Mouse (Mus musculus) limb, embryonic 11.5 days (tissue): Measurements from ENCODE around the gene Ralgds. TPM values are rescaled to one million over a fixed set of nuclear protein-coding genes. Genes with fewer than 3 reads are reported as not detected.
A peak's percentile ranks its signal among the peaks of the same experiment; 100 is the strongest.

ENCODE experiments used
- ATAC-seq: fragments of 200-750 bp; cut with Nextera tagmentation; 2 replicates; pipeline ENCODE4 v1.8.0; 2017; ENCODE audit warnings: low read depth; ENCODE audit not compliant: insufficient number of reproducible peaks, low FRiP score, low TSS enrichment
- DNase-seq: peaks from one replicate; pipeline ENCODE4 v3.0.0-alpha.2; 2015; ENCODE audit warnings: low spot score
- H3K27ac ChIP-seq: fragments of 300-500 bp; sonication (generic); replicated peaks from 2 replicates; pipeline ENCODE4 v1.5.1; 2014; ENCODE audit warnings: low read depth, mild to moderate bottlenecking, low read length
- H3K27me3 ChIP-seq: fragments of 300-500 bp; sonication (generic); 2 replicates; pipeline ENCODE4 v1.6.1; 2014; ENCODE audit warnings: mild to moderate bottlenecking, low read length, mixed read lengths; ENCODE audit not compliant: control insufficient read depth, insufficient read depth
- H3K36me3 ChIP-seq: fragments of 300-500 bp; sonication (generic); 2 replicates; pipeline ENCODE4 v1.6.1; 2014; ENCODE audit warnings: mild to moderate bottlenecking, low read length, moderate library complexity, mixed read lengths; ENCODE audit not compliant: control insufficient read depth, insufficient read depth
- H3K4me1 ChIP-seq: fragments of 300-500 bp; sonication (generic); 2 replicates; pipeline ENCODE4 v1.6.1; 2014; ENCODE audit warnings: low read length, mixed read lengths; ENCODE audit not compliant: control insufficient read depth, insufficient read depth
- H3K4me2 ChIP-seq: fragments of 300-500 bp; sonication (generic); 2 replicates; pipeline ENCODE4 v1.6.1; 2014; ENCODE audit warnings: low read depth, mild to moderate bottlenecking, moderate library complexity; ENCODE audit not compliant: severe bottlenecking
- H3K4me3 ChIP-seq: fragments of 300-500 bp; sonication (generic); 2 replicates; pipeline ENCODE4 v1.5.1; 2014; ENCODE audit warnings: low read depth, low read length
- H3K9ac ChIP-seq: fragments of 300-500 bp; sonication (generic); 2 replicates; pipeline ENCODE4 v1.6.1; 2014; ENCODE audit warnings: mild to moderate bottlenecking, low read length
- H3K9me3 ChIP-seq: fragments of 300-500 bp; sonication (generic); 2 replicates; pipeline ENCODE4 v1.6.1; 2016; ENCODE audit warnings: low read length; ENCODE audit not compliant: control insufficient read depth
- WGBS: fragments of 180-500 bp; shearing (Covaris S2); extraction: QIAGEN DNeasy Blood & Tissue Kit; methylation state at CpG from one replicate; pipeline ENCODE4 v1.1.7; 2014; 5-methylcytosine and 5-hydroxymethylcytosine counted together
- polyA plus RNA-seq: library from polyadenylated mRNA; unstranded; fragments of >200 nt; fragmentation: Nextera tagmentation; extraction: Ambion mirVana; gene quantifications from 2 replicates; pipeline ENCODE4 v1.2.1, GENCODE M21; 2014

The Ralgds gene
- polyA plus RNA-seq, 1 experiment from 2014 or later: 37.3 TPM

DNA sequence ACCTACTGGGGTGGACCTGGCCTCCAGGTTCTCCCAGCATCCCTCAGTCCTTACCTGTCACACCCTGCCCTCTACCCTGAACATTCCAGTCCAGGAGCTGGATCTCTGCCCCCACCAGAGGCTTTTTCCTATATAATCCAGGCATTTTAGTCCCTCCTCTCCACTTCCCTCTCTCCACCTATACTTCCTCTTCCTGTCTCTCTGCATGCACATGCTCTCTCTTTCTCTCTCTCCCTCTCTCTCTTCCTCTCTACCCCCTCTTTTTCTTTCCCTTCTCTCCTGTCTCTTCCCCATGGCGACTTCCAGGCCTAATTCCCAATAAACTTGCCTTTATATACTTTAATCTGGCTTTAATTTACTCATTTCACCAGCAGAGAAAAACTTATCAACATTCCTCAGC, 75.6 kb downstream of the Ralgds start:
- H3K4me2 ChIP-seq: no peak overlapping the region
- no peak for ATAC-seq
- no peaks in the 10 kb centered on the region for H3K27me3 ChIP-seq
- H3K4me3 ChIP-seq: no peak overlapping the region
- no peaks in the 10 kb centered on the region for H3K9me3 ChIP-seq
- DNase-seq: no peak
- H3K9ac ChIP-seq: no peak overlapping the region
- 19% methylated on average over 1 of the region's 1 CpGs for WGBS
- H3K36me3 ChIP-seq: no peaks in the 10 kb centered on the region
- no peaks in the 10 kb centered on the region for H3K4me1 ChIP-seq
- no peak overlapping the region for H3K27ac ChIP-seq

- H3K27ac ChIP-seq: no peak overlapping the region
- 77% methylated on average over 2 of the region's 2 CpGs for WGBS
- no peak overlapping the region for H3K4me3 ChIP-seq
- DNase-seq (no peak), ATAC-seq (no peak)
- no peaks in the 10 kb centered on the region for H3K9me3 ChIP-seq
- H3K36me3 ChIP-seq: no peaks in the 10 kb centered on the region
- no peaks in the 10 kb centered on the region for H3K27me3 ChIP-seq
- no peaks in the 10 kb centered on the region for H3K4me1 ChIP-seq
- H3K4me2 ChIP-seq: no peak overlapping the region
- no peak overlapping the region for H3K9ac ChIP-seq
Measured at GRCm38 (mm10) chr2:28591479-28591878, 78.6 kb downstream of the Ralgds start.

- no peak overlapping the region for H3K9ac ChIP-seq
- H3K36me3 ChIP-seq: no peaks in the 10 kb centered on the region
- no peak for ATAC-seq
- no peak overlapping the region for H3K4me3 ChIP-seq
- DNase-seq: peak; percentile 79
- H3K4me1 ChIP-seq: no peaks in the 10 kb centered on the region
- no peaks in the 10 kb centered on the region for H3K27me3 ChIP-seq
- no peak overlapping the region for H3K4me2 ChIP-seq
- 8% methylated on average over 15 of the region's 15 CpGs for WGBS
- no peaks in the 10 kb centered on the region for H3K9me3 ChIP-seq
- no peak overlapping the region for H3K27ac ChIP-seq
Measured at GRCm38 (mm10) chr2:28592809-28593208, 79.9 kb downstream of the Ralgds start.

- ATAC-seq: no peak
- H3K4me2 ChIP-seq: no peak overlapping the region
- DNase-seq: no peak
- no peak overlapping the region for H3K9ac ChIP-seq
- WGBS: 86% methylated on average over 7 of the region's 7 CpGs
- no peaks in the 10 kb centered on the region for H3K4me1 ChIP-seq
- H3K36me3 ChIP-seq: no peaks in the 10 kb centered on the region
- H3K27me3 ChIP-seq: no peaks in the 10 kb centered on the region
- H3K9me3 ChIP-seq: no peaks in the 10 kb centered on the region
- no peak overlapping the region for H3K4me3 ChIP-seq
- H3K27ac ChIP-seq: no peak overlapping the region
Measured at GRCm38 (mm10) chr2:28596021-28596420, 83.1 kb downstream of the Ralgds start.

- Histone ChIP-seq H3K9ac (no peak overlapping the region), H3K9me3 (no peaks in the 10 kb centered on the region), H3K4me3 (no peak overlapping the region), H3K27ac (no peak overlapping the region), H3K4me2 (no peak overlapping the region), H3K4me1 (no peaks in the 10 kb centered on the region), H3K36me3 (no peaks in the 10 kb centered on the region), H3K27me3 (no peaks in the 10 kb centered on the region)
- ATAC-seq (no peak), DNase-seq (no peak)
- 88% methylated on average over 7 of the region's 7 CpGs for WGBS
Measured at GRCm38 (mm10) chr2:28596998-28597397, 84.1 kb downstream of the Ralgds start.

GRCm38 (mm10) chr2:28597733-28598547, 85.0 kb downstream of the Ralgds start:
- no peak for ATAC-seq
- Histone ChIP-seq H3K9me3 (no peaks in the 10 kb centered on the region), H3K4me1 (no peaks in the 10 kb centered on the region), H3K36me3 (no peaks in the 10 kb centered on the region), H3K4me2 (no peak overlapping the region), H3K4me3 (no peak overlapping the region), H3K9ac (no peak overlapping the region), H3K27ac (no peak overlapping the region), H3K27me3 (no peaks in the 10 kb centered on the region)
- WGBS: 77% methylated on average over 7 of the region's 7 CpGs
- no peak for DNase-seq

GRCm38 (mm10) chr2:28598692-28599568, 86.0 kb downstream of the Ralgds start:
- no peak overlapping the region for H3K27ac ChIP-seq
- no peaks in the 10 kb centered on the region for H3K4me1 ChIP-seq
- DNase-seq (no peak), ATAC-seq (no peak)
- no peaks in the 10 kb centered on the region for H3K36me3 ChIP-seq
- H3K4me2 ChIP-seq: no peak overlapping the region
- no peak overlapping the region for H3K4me3 ChIP-seq
- no peak overlapping the region for H3K9ac ChIP-seq
- no peaks in the 10 kb centered on the region for H3K27me3 ChIP-seq
- H3K9me3 ChIP-seq: no peaks in the 10 kb centered on the region
- 75% methylated on average over 12 of the region's 12 CpGs for WGBS

DNA sequence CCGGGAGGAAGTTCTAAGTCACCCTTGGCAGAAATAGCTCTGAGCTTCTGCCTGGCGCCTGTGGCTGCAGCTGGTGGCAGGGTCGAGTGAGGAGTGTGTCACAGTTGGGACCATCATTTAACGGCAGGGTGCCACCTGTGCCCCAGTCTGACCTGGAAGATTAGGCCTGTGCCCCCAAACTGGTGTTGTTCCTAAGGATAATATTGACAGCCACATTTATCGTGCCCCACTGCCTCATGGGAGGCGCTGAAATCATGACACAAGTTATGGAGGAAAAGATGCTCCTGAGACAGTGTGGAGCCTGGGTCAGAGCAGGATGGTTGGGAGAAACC, 86.6 kb downstream of the Ralgds start:
- Histone ChIP-seq H3K9ac (no peak overlapping the region), H3K27me3 (no peaks in the 10 kb centered on the region), H3K9me3 (no peaks in the 10 kb centered on the region), H3K4me3 (no peak overlapping the region), H3K4me1 (no peaks in the 10 kb centered on the region), H3K27ac (no peak overlapping the region), H3K36me3 (no peaks in the 10 kb centered on the region), H3K4me2 (no peak overlapping the region)
- DNase-seq (no peak), ATAC-seq (no peak)
- WGBS: 77% methylated on average over 6 of the region's 6 CpGs
